Mouse (Mus musculus): Measurements from ENCODE around the gene Wscd2. TPM values are rescaled to one million over a fixed set of nuclear protein-coding genes. Genes with fewer than 3 reads are reported as not detected.
"Not testable (repeated sequence)": the region's sequence is repeated elsewhere in the genome, so short reads cannot be mapped to it uniquely, and the experiment has no call there.

The Wscd2 gene
- polyA plus RNA-seq, 1 experiment from 2014 or later = 7.1 TPM

DNA sequence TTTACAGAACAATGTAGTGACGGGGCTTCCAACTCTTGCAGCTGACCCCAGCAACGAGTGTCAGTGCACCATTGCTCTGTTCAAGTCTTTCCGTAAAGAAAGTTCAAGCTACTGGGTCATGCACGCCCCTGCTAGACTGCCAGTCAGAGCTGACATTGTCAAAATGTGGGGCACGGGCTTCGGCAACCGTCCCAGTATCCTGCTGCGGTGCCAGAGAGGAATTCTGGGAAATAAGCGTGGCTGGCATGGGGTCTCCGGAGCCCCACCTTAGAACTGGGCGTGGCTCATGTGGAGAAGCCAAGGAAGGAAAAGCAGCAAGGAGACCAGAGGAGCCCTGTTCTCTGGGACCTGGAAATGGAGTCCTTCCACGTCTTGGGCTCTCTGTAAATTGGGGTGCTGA is 75.7 kb downstream of the Wscd2 start:
- Histone ChIP-seq H3K36me3 (no peaks in the 10 kb centered on the region), H3K4me1 (no peaks in the 10 kb centered on the region; the same call in 1 of the 2 replicates), H3K9ac (no peak overlapping the region), H3K4me2 (replicated peaks) (no peak overlapping the region), H3K9me3 (no peaks in the 10 kb centered on the region; the same call in 1 of the 2 replicates), H3K27ac (no peak overlapping the region), H3K27me3 (no peaks in the 10 kb centered on the region), H3K4me3 (no peak overlapping the region)
- WGBS = 80% methylated on average over 12 of the region's 12 CpGs
- ATAC-seq (ENCODE audit: low FRiP score, low read depth) = no peak

DNA sequence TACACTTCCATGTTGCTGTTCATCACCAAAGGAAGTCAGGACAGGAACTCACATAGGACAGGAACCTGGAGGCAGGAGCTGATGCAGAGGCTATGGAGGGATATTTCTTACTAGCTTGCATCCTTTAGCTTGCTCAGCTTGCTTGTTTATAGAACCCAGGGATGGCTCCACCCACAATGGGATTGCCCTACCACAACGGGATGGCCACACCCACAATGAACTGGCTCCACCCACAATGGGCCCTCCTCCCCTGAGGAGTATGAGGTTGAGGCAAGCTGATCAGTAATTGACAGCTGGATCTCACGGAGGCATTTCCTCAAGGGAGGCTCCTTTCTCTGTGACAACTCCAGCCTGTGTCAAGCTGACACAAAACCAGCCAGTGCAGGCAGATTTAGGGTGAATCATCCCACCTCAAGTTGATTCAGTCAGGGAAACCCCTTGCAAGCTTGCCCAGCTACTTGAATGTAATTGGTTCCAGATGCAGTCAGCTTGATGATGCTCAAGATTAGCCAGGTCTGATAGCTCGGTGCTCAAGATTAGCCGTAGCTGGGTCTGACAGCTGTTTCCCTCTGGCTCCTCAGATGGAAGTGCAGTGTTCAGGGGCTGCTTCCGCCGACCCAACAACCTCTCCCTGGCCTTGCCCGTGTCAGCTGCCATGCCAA is 80.1 kb downstream of the Wscd2 start:
- 16% methylated on average over 7 of the region's 7 CpGs for WGBS
- no peak overlapping the region for H3K4me3 ChIP-seq
- no peaks in the 10 kb centered on the region for H3K27me3 ChIP-seq
- no peaks in the 10 kb centered on the region; the same call in 1 of the 2 replicates for H3K4me1 ChIP-seq
- no peak overlapping the region for H3K9ac ChIP-seq
- no peaks in the 10 kb centered on the region; the same call in 1 of the 2 replicates for H3K9me3 ChIP-seq
- H3K36me3 ChIP-seq = no peaks in the 10 kb centered on the region
- no peak overlapping the region for H3K27ac ChIP-seq
- no peak for ATAC-seq (ENCODE audit: low FRiP score, low read depth)
- no peak overlapping the region for H3K4me2 ChIP-seq (replicated peaks)

DNA sequence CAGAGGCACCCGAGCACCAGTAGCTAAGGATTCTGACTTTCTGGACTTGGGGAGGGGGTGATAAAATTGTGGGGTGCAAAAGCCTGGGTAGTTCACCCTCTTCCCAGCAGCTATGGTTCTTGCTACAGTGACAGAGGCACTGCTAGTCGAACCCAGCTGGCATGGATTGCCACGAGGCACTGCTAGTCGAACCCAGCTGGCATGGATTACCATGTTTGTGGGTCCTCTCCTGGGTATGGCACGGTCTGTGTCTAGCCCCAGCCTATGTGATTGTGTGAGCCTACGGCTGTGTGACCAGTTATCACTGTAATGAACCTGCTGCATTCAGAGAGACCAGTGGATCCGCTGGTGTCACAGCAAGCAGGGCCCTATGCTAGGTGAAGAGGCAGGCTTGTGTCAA is 87.4 kb downstream of the Wscd2 start:
- Histone ChIP-seq H3K36me3 (no peaks in the 10 kb centered on the region), H3K4me3 (peak overlapping the region; percentile 3; the same call in 1 of the 2 replicates), H3K9ac (no peak overlapping the region), H3K4me2 (replicated peaks) (peak overlapping the region; percentile 39; the same call in 1 of the 2 replicates), H3K9me3 (no peaks in the 10 kb centered on the region), H3K27ac (no peak overlapping the region), H3K27me3 (no peaks in the 10 kb centered on the region), H3K4me1 (peaks cover 17% of the 10 kb centered on the region)
- ATAC-seq (ENCODE audit: low FRiP score, low read depth) = no peak
- WGBS = 72% methylated on average over 7 of the region's 7 CpGs

DNA sequence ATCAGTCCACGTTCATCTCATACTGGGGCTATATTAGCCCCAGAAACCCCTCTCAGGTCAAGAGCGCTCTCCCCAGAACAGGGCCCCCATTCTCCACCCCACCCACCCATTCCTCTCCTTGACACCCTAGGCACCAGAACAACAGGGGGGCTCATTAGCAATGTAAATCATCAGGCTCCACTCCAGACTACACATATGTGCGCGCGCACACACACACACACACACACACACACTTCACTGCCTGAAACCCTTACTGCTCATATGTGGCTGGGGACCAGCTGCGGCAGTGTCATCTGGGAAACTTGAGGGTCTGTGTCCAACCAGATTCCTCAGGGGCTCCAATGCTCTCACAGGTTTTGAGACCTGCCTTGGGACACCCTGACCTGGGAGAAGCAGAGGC is 88.3 kb downstream of the Wscd2 start:
- H3K4me3 ChIP-seq = no peak overlapping the region
- no peaks in the 10 kb centered on the region for H3K36me3 ChIP-seq
- ATAC-seq (ENCODE audit: low FRiP score, low read depth) = no peak
- H3K4me1 ChIP-seq = peaks cover 19% of the 10 kb centered on the region
- H3K9me3 ChIP-seq = no peaks in the 10 kb centered on the region
- H3K4me2 ChIP-seq (replicated peaks) = no peak overlapping the region
- H3K9ac ChIP-seq = no peak overlapping the region
- 78% methylated on average over 6 of the region's 6 CpGs for WGBS
- H3K27ac ChIP-seq = no peak overlapping the region
- H3K27me3 ChIP-seq = no peaks in the 10 kb centered on the region

DNA sequence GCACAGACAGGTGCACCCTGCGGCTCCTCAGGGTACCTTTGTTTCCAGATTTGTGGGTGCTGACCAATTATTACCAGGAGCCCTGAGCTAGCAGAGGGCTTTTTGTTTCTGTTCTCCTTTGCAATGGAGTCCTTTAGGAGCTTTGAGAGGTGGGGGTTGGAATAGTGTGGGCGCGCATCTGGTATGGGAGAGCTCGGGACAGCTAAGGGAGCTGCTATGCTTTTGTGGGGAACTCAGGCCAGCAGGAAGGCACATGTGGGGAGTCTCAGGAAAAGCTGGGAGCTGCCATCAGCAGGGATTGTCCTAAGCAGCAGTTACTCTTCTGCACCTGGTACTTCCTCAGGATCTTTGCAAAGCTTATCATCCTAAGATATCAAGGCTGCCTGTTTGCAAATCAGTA is 89.0 kb downstream of the Wscd2 start:
- Histone ChIP-seq H3K4me1 (peaks cover 25% of the 10 kb centered on the region), H3K9me3 (no peaks in the 10 kb centered on the region), H3K27ac (no peak overlapping the region), H3K4me2 (replicated peaks) (no peak overlapping the region), H3K27me3 (no peaks in the 10 kb centered on the region), H3K36me3 (no peaks in the 10 kb centered on the region), H3K4me3 (no peak overlapping the region), H3K9ac (no peak overlapping the region)
- ATAC-seq (ENCODE audit: low FRiP score, low read depth) = no peak
- WGBS = 63% methylated on average over 4 of the region's 4 CpGs

DNA sequence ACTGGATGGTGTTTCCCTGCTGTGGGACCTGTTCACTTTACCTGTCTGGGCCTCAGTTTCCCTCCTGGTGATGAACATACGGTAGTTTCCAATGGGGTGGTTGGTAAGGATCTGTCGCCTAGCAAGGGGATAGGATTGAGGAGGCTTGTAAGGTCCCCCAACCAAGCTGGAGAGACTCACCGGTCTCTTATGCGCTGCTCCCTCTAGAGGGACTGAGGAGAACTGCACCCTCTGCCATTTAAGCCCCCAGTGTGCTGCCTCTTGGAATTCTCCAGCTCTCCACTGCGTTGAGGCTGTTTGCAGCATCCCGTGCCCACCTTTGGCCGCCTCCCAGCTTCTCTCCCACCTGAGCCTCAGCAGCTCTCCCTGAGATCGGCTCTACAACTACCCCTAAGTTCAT is 90.1 kb downstream of the Wscd2 start:
- no peaks in the 10 kb centered on the region for H3K9me3 ChIP-seq
- H3K9ac ChIP-seq = no peak overlapping the region
- no peaks in the 10 kb centered on the region for H3K27me3 ChIP-seq
- WGBS = 48% methylated on average over 8 of the region's 8 CpGs
- H3K4me1 ChIP-seq = peaks cover 35% of the 10 kb centered on the region
- H3K4me3 ChIP-seq = no peak overlapping the region
- ATAC-seq (ENCODE audit: low FRiP score, low read depth) = no peak
- H3K4me2 ChIP-seq (replicated peaks) = no peak overlapping the region
- no peak overlapping the region for H3K27ac ChIP-seq
- no peaks in the 10 kb centered on the region for H3K36me3 ChIP-seq

DNA sequence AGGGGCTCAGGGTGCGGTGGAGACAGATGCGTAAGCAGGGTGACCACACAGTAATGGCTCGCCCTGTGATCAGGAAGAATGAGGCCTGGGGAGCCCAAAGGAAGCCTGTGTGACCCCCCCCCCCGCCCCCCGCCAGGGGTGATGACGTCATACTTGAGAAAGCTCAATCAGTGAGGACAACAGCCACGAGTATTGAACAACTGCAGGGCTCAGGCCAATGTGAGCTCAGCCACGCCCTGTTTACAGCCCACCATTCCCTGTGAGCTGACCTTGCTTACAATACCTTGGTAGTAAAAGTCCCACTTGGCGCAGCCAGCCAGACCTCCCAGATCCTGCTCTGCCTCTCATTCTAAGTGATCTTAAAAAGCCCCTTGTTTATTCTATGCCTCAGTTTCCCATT is 90.7 kb downstream of the Wscd2 start:
- no peaks in the 10 kb centered on the region for H3K9me3 ChIP-seq
- no peak overlapping the region for H3K27ac ChIP-seq
- peaks cover 35% of the 10 kb centered on the region for H3K4me1 ChIP-seq
- no peaks in the 10 kb centered on the region for H3K36me3 ChIP-seq
- ATAC-seq (ENCODE audit: low FRiP score, low read depth) = no peak
- H3K4me2 ChIP-seq (replicated peaks) = no peak overlapping the region
- no peak overlapping the region for H3K4me3 ChIP-seq
- no peak overlapping the region for H3K9ac ChIP-seq
- H3K27me3 ChIP-seq = no peaks in the 10 kb centered on the region
- 43% methylated on average over 9 of the region's 9 CpGs for WGBS

DNA sequence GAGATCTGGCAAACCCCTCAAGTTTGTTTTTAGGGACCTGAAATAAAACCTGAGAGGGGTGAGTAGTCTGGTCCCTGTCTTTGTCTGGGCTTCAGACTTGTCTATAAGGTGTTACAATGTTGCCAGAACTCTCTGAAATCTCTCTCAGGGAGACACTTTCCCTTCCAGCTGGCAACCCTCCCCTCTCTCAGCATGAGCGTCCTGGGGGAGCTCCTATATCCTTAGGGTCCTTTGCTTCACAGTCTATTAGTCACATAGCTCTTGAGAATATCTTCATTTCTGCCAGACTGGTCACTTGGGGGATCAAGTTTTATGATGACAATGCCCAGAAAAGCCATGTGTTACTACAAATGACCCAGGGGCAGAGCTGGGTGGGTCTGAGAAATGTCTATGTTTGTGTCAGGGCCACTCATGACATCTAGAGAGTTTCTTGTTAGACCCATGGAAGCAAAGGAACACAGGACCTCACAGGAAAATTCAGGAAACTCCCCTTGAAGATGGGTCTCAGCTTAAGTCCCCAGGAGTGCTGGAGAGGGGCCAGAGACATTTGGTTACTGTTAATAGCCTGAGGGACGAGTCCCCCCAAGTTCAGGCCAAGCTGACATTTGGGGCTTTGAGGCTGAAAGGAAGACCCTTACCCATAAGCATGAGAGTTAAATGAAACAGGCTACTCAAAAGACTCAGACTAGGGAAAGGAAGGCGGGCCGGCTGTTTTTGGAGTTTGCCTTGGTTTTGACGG is 93.5 kb downstream of the Wscd2 start:
- no peak overlapping the region for H3K4me2 ChIP-seq (replicated peaks)
- H3K36me3 ChIP-seq = no peaks in the 10 kb centered on the region
- H3K9ac ChIP-seq = no peak overlapping the region
- no peaks in the 10 kb centered on the region for H3K27me3 ChIP-seq
- H3K4me1 ChIP-seq = peaks cover 25% of the 10 kb centered on the region
- 29% methylated on average over 5 of the region's 5 CpGs for WGBS
- no peak overlapping the region for H3K27ac ChIP-seq
- H3K4me3 ChIP-seq = no peak overlapping the region
- no peak for ATAC-seq (ENCODE audit: low FRiP score, low read depth)
- H3K9me3 ChIP-seq = no peaks in the 10 kb centered on the region

DNA sequence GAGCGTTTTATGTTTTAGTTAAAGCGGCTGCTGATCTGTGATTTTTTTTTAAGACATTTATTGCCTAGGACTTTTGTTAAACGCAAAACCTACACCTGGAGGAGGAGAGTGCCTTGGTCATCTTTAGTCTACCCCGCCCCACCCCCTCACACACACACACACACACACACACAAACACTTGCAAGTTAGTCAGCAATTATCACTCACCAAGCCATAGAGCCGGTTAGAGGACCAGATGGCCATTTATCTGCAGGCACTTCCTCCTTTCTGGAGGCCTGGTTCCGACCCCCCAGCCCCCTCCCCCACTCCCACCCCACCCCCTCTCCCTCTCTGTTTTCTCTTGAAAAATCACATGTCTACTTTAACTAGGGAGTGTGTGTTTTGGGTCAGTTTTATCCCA is 94.3 kb downstream of the Wscd2 start:
- Histone ChIP-seq H3K9me3 (no peaks in the 10 kb centered on the region), H3K4me1 (peaks cover 20% of the 10 kb centered on the region), H3K36me3 (no peaks in the 10 kb centered on the region), H3K27me3 (no peaks in the 10 kb centered on the region), H3K4me2 (replicated peaks) (no peak overlapping the region), H3K4me3 (no peak overlapping the region), H3K9ac (no peak overlapping the region), H3K27ac (no peak overlapping the region)
- ATAC-seq (ENCODE audit: low FRiP score, low read depth) = no peak
- 12% methylated on average over 6 of the region's 6 CpGs for WGBS

DNA sequence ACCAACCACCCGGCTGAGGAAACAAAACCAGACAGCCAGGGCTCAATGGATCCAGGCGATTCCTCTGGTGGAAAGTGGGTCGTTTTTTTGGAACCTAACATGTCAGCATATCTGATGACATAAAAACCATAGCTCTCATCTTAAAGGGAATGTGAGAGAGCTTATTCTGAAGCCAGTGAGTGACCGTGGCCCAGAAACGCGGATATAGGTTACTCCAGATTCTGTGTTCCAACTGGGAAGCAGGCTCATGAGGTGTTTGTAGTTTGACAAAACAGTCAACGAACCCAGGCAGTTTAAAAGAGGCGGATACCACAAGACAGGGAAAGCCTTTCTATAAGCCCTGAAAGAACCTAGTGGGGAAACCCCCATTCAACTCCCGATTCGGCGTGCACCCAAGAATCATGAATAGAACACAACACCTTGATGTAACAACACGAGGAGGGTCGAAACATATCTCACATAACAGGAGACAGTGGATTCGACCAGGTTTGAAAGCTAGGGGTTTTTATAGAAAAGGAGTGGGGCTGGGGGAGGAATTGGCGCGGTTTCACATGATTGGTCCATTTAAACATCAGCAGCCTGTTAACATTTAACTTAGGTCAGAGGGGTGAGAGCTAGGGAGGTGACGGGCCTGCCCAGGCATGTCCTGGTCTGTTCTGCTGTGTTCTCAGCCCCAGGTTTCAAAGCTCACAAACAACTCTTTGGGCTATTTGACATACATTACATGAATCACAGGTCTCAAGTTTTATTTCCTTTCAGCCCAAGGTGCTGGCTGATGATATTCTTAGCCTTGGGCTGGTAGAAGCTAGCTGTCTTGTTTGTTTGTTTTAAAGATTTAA is 95.7 kb downstream of the Wscd2 start:
- not testable (repeated sequence) for H3K27me3 ChIP-seq; H3K9me3 ChIP-seq; ATAC-seq (ENCODE audit: low FRiP score, low read depth); H3K9ac ChIP-seq; H3K4me3 ChIP-seq; H3K27ac ChIP-seq; H3K4me2 ChIP-seq (replicated peaks); H3K36me3 ChIP-seq
- H3K4me1 ChIP-seq = peaks cover 31% of the 10 kb centered on the region
- 66% methylated on average over 17 of the region's 17 CpGs for WGBS

DNA sequence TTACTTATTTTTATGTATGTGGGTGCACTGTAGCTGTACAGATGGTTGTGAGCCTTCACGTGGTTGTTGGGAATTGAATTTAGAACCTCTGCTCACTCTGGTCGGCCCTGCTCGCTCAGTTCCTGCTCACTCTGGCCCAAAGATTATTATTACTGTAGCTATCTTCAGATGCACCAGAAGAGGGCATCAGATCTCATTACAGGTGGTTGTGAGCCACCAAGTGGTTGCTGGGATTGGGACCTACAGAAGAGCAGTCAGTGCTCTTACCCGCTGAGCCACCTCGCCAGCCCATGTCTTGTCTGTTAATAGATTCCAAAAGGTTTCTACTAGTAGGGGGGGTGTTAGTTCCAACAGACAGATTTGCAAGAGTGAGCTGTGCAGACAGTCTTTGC is 96.3 kb downstream of the Wscd2 start:
- 54% methylated on average over 5 of the region's 5 CpGs for WGBS
- not testable (repeated sequence) for H3K27ac ChIP-seq

DNA sequence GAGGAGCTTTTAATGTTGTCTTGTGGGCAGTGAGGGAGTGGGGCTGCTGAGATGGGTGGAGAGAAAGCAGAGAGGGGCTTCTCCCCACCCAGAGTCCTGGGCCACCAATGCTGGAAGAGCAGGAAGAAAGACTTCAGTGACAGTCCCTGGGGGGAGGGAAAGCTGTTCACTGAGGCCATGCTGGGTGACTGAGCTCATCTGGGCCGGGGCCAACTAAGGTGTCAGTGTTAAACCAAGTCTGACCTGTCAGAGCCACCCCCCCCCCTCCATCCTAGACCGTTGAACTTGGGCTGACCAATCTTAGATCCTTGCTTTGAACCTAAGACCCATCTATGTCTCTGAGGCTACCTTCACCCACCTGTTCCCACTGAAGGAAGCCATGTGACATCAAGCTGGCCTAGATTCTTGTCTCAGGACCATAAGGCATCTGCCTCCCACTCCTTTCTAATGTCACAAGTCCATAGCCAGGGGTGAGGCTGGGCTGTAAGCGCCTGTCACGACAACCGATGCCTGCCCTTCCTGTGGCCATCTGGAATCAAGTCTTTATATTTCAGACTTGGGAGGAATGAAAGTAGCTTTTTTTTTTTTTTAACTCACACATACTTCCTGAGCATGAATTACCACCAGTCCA is 100.0 kb downstream of the Wscd2 start:
- WGBS = 45% methylated on average over 5 of the region's 5 CpGs
- H3K4me1 ChIP-seq = peaks cover 43% of the 10 kb centered on the region
- H3K27ac ChIP-seq = no peak overlapping the region

More for the DNA sequence above, 96.3 kb downstream of the Wscd2 start:
- not testable (repeated sequence) for H3K4me2 ChIP-seq (replicated peaks); H3K4me3 ChIP-seq; ATAC-seq (ENCODE audit: low FRiP score, low read depth); H3K9me3 ChIP-seq; H3K27me3 ChIP-seq; H3K36me3 ChIP-seq; H3K9ac ChIP-seq
- H3K4me1 ChIP-seq = peaks cover 37% of the 10 kb centered on the region

More for the DNA sequence above, 100.0 kb downstream of the Wscd2 start:
- Histone ChIP-seq H3K36me3 (no peaks in the 10 kb centered on the region), H3K27me3 (no peaks in the 10 kb centered on the region), H3K9me3 (no peaks in the 10 kb centered on the region), H3K9ac (no peak overlapping the region), H3K4me3 (no peak overlapping the region), H3K4me2 (replicated peaks) (no peak overlapping the region)
- ATAC-seq (ENCODE audit: low FRiP score, low read depth) = no peak
